Mouse (Mus musculus) small intestine, adult 2 months (tissue): Measurements from ENCODE around the gene Castor1.

ENCODE experiments used
- CTCF ChIP-seq: fragments of 200-500 bp; IDR thresholded peaks from 2 replicates; pipeline ENCODE4 v1.5.1; 2012; ENCODE audit warnings: low read depth, mild to moderate bottlenecking, control low read depth, inconsistent platforms, low read length, moderate library complexity, mixed read lengths; ENCODE audit not compliant: insufficient replicate concordance, insufficient read length; ENCODE audit errors: extremely low read depth
- POLR2A ChIP-seq: fragments of 200-500 bp; IDR thresholded peaks from 2 replicates; pipeline ENCODE4 v1.6.1; 2012; ENCODE audit warnings: low read depth, mild to moderate bottlenecking, control low read depth, inconsistent platforms, low read length, moderate library complexity

GRCm38 (mm10) chr11:4193420-4193819, 24.6 kb upstream of the Castor1 start:
- TF ChIP-seq CTCF (no peak), POLR2A (no peak)
